Mouse (Mus musculus): ENCODE measurements around the gene Stil. TPM values are rescaled to one million over a fixed set of nuclear protein-coding genes. Genes with fewer than 3 reads are reported as not detected.

Stil gene
- total and polyA plus RNA-seq, 2 experiments from 2014 or later = 2.1 to 4.2 TPM

DNA sequence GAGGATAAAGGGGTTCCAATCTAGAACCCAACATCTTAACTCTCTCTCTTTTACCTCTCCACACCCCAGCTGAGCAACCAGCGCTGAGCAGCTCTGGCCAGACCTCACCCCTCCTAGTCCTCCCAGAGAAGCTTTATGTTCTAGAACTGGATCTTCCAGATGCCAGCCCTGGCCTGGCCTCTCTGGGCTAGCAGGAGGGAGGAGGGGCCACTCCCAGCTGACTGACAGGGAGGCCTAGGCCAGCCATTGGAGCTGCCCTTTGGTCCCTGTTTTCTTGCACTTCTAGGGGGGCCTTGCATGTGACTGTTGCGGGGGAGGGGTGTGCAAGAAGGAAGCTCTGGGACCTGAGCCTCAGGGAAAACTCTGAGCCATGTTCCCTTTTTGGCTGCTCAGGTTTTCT, 90.6 kb downstream of the Stil start:
- Histone ChIP-seq H3K4me1 (ENCODE audit: insufficient read depth) (no peaks in the 10 kb centered on the region), H3K36me3 (ENCODE audit: insufficient read depth) (no peaks in the 10 kb centered on the region)
- no peak for ATAC-seq

DNA sequence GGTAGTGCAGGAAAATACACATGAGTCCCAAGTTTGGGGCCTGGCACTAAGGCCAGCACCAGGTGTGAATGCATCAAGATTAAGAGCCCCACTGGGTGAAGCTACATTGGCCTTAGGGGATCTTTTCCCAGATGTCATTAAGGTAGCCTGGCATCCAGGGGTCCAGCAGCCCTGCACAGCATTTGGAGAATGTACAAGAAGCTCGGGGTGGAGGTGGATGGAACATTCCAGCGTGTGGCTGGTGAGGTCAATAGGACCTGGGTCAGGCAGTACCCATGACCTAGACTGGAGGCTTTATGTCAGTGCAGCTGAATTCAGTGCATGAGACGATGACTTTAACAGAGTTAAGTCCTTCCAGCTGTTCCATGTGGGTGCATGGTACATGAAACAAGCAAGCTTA, 91.8 kb downstream of the Stil start:
- H3K4me3 ChIP-seq (ENCODE audit: low read depth, low read length) = no peak overlapping the region
- ATAC-seq (no peak), DNase-seq (no peak)
- H3K27me3 ChIP-seq (ENCODE audit: insufficient read depth, low read length) = peaks cover 16% of the 10 kb centered on the region
- no peak overlapping the region for H3K27ac ChIP-seq (ENCODE audit: low read depth, low read length)
- WGBS = 85% methylated on average over 3 of the region's 3 CpGs
- no peaks in the 10 kb centered on the region for H3K36me3 ChIP-seq (ENCODE audit: insufficient read depth)
- TF ChIP-seq CTCF (IDR thresholded peaks at IDR 0.05; ENCODE audit: low read depth) = no peak
- no peak overlapping the region for H3K4me2 ChIP-seq (ENCODE audit: low read depth)
- 0 out of 2 replicates have a peak, but pooled peaks cover 6% of the 10 kb centered on the region for H3K4me1 ChIP-seq (ENCODE audit: insufficient read depth)
- H3K9ac ChIP-seq = no peak overlapping the region
- no peaks in the 10 kb centered on the region for H3K9me3 ChIP-seq (ENCODE audit: low read length)

More for the DNA sequence above, 90.6 kb downstream of the Stil start:
- H3K27me3 ChIP-seq (ENCODE audit: insufficient read depth, low read length) = peaks cover 6% of the 10 kb centered on the region; the same call in 1 of the 2 replicates
- H3K4me3 ChIP-seq (ENCODE audit: low read depth, low read length) = no peak overlapping the region
- H3K4me2 ChIP-seq (ENCODE audit: low read depth) = no peak overlapping the region
- H3K9ac ChIP-seq = no peak overlapping the region
- H3K27ac ChIP-seq (ENCODE audit: low read depth, low read length) = no peak overlapping the region
- no peak for DNase-seq
- TF ChIP-seq CTCF (IDR thresholded peaks at IDR 0.05; ENCODE audit: low read depth) = no peak
- H3K9me3 ChIP-seq (ENCODE audit: low read length) = no peaks in the 10 kb centered on the region
- WGBS = 67% methylated on average over 2 of the region's 2 CpGs

Other genes starting within 250 kb of the Stil start
- not detected in 2 replicates for gene Gm12830, start 178.4 kb upstream of the Stil start, total RNA-seq (2014; rRNA removed)
- not detected in 2 replicates for gene Gm12830, start 178.4 kb upstream of the Stil start, polyA plus RNA-seq (2015; fragmentation: Nextera tagmentation; extraction: Ambion mirVana)
- 0.38 and 1.8 TPM in 2 replicates for gene Foxd2, start 91.3 kb upstream of the Stil start, total RNA-seq (2014; rRNA removed)
- gene Foxd2, start 91.3 kb upstream of the Stil start, polyA plus RNA-seq (2015; fragmentation: Nextera tagmentation; extraction: Ambion mirVana) = 0.25 and 0.28 TPM in 2 replicates
- not detected in 2 replicates for gene Foxe3, start 74.1 kb upstream of the Stil start, total RNA-seq (2014; rRNA removed)
- not detected in 2 replicates for gene Foxe3, start 74.1 kb upstream of the Stil start, polyA plus RNA-seq (2015; fragmentation: Nextera tagmentation; extraction: Ambion mirVana)
- 120 and 132 TPM in 2 replicates for gene Cmpk1, start 12.9 kb upstream of the Stil start, total RNA-seq (2014; rRNA removed)
- 181 and 208 TPM in 2 replicates for gene Cmpk1, start 12.9 kb upstream of the Stil start, polyA plus RNA-seq (2015; fragmentation: Nextera tagmentation; extraction: Ambion mirVana)
- gene Tal1, start 56.3 kb downstream of the Stil start, total RNA-seq (2014; rRNA removed) = 2.5 and 4.0 TPM in 2 replicates
- gene Tal1, start 56.3 kb downstream of the Stil start, polyA plus RNA-seq (2015; fragmentation: Nextera tagmentation; extraction: Ambion mirVana) = 0.34 and 0.54 TPM in 2 replicates
- gene Pdzk1ip1, start 88.5 kb downstream of the Stil start, total RNA-seq (2014; rRNA removed) = 1.2 TPM in 1 of 2 replicates, not detected in the other
- 2.4 TPM in 2 replicates for gene Pdzk1ip1, start 88.5 kb downstream of the Stil start, polyA plus RNA-seq (2015; fragmentation: Nextera tagmentation; extraction: Ambion mirVana)
- 14.4 and 18.7 TPM in 2 replicates for gene Cyp4x1, start 134.1 kb downstream of the Stil start, total RNA-seq (2014; rRNA removed)
- gene Cyp4x1, start 134.1 kb downstream of the Stil start, polyA plus RNA-seq (2015; fragmentation: Nextera tagmentation; extraction: Ambion mirVana) = 4.3 and 8.9 TPM in 2 replicates
- gene Cyp4a29, start 241.9 kb downstream of the Stil start, total RNA-seq (2014; rRNA removed) = not detected in 2 replicates
- gene Cyp4a29, start 241.9 kb downstream of the Stil start, polyA plus RNA-seq (2015; fragmentation: Nextera tagmentation; extraction: Ambion mirVana) = not detected in 2 replicates

All from forebrain, postnatal 0 days (tissue).